Mouse (Mus musculus) NIH3T3 (cell line): ENCODE measurements at regions not wholly inside any gene's neighbourhood (a gene's known extent, or its start where the extent isn't known, plus 50 kb on each side); places are given as distances from the start of the nearest gene placed in this dataset.

Experiments used
- DNase-seq: peaks from one replicate; pipeline ENCODE4 v3.0.0-alpha.2; 2012; ENCODE audit warnings: low read depth

- DNase-seq = no peak
These were observed 71.5 kb upstream of the Rpl39l start for GRCm38 (mm10) chr16:10098511-10098910.

DNA sequence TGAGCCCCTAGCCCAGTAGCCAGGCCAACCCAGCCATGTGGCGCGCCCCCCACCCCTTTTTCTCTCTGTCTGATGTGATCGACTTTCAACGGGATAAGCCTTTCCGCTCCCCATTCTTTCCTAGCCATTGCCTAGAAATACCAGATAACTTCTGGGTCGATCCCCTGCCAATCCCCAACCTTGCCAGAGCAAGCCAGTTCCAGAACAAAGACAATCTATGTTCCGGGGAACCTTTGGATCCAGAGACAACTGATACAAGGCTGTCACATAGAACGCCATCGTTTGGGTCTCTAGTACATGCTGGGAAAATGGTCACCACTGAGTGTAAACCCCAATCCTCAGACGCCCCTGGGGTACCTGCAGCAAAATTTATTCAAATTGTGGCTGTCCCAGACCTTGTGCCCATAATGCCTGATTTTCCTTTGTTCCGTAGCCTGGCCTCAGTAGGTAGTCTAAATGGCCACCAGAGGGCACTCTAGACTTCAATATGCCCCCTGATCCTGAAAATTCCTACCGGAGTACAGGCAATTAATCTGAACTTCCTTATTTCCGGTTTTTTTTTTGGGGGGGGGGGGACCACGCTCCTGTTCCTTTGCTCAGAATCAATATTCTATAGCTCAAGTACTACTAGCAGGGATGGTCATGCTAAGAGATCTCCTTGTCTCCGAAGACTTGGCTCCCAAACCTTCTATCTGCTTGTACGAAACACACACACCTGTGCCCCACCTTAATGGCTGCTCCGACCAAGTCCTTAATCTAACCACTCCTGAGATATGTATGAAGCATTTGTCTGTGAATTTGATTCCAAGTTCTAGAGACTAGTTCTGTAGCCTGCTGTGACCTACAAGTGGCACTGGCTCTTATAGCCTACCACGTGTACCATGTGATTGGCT lies 81.3 kb upstream of the Rpl39l start:
- DNase-seq = peak; percentile 75

DNA sequence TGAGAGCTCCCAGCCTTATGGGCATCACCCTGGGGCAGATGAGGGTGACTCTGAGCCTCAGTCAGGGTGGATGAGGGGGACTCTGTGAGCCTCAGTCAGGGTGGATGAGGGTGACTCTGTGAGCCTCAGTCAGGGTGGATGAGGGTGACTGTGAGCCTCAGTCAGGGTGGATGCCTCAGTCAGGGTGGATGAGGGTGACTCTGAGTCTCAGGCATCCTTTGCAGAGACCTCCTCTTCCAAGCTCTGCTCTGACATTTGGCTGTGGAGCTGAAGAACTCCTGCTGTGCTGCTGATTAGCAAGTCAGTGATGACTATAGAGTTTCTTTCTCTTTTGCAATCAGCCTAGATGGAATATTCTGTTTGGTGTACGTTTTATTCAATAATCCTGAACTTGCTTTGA lies 83.7 kb upstream of the Rpl39l start:
- no peak for DNase-seq

- no peak for DNase-seq
These were observed 84.6 kb upstream of the Rpl39l start for GRCm38 (mm10) chr16:10085429-10085828.

DNA sequence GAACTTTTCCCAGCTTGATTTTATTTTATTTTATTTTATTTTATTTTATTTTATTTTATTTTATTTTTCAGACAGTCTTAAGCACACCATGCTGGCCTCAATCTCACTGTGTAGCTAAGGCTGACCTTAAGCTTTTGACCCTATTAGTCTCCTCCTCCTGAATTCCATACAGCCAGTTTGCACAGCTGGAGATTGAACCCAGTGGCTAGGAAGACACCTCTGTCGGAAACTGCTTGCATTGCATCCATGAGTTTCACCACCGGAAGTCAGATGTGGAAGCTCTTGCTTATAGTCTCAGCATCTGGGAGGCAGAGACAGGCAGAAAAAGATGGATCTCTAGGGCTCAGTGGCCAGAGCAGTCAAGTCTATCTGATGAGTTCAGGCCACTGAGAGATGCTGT lies 86.4 kb upstream of the Grin2a start:
- no peak for DNase-seq

DNA sequence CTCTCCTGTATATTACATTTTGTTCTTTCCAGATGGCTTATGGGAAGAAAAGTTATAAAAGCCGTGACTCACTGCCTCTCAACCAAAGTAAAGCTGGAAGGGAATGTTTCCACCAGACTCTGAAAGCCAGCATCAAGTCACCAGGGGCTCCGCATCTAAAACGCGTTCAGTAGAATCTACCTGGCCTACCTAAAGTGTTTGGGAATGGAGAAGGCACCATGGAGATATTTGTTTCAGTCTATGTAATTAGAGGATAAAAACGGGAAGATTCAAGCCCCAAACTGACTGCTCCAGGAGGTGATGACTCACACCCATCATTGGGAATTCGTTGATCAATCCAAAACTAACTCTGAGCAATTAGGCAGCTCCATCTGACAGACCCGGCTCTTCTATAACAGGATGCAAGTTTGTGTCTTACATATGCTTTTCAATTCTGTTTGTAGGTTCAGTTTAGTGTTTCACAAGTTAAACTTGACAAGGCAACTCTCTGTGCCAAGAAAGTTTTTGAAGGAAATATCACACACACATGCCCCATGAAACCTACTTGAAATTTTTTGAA lies 84.8 kb upstream of the Grin2a start:
- DNase-seq = no peak

DNA sequence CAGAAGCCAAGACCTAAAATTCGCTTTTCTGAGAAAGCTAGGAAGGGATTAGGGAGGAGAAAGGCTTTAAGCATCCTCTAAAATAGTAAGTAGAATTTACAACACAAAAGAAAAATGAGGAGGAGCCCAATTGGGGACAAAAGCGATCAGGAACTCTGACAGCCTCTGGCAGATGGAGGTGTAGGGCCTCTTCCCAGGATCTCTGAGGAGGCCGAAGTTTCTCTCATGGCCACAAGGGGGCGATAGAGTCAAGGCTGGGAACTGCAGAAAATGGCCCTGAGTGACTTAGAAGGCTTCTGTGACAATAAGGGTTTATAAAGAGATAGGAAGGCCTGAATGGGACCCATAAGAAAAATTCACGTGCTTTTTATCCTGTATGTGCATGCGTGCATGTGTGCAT lies 77.8 kb upstream of the Grin2a start:
- DNase-seq = peak; percentile 70

DNA sequence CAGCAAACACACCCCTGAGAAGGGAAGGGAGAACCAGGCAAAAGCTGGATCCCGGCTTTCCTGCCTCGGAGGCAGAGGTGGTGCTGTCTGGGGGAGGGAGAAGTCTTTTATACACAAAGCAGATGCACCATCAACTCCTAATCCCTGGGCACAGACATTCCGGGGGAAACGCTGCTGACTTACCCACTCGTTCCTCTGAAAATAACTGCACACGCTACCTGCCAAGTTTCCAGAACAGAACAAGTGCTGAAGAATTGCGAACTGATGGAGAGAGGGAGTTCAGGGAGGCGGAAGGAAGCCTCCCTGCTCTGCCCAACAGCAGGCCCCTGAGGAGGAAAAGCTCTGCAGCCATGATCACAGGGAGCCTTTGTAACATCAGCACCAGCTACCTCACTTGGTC lies 68.1 kb upstream of the Grin2a start:
- DNase-seq = no peak

GRCm38 (mm10) chr16:10058094-10058493 lies 62.7 kb upstream of the Grin2a start:
- DNase-seq = no peak
